Mouse (Mus musculus) liver (tissue): Measurements from ENCODE around the gene Slc11a1.
A peak's percentile ranks its signal among the peaks of the same experiment; 100 is the strongest.

Experiments
- DNase-seq: peaks from one replicate; pipeline ENCODE4 v3.0.0-alpha.2; 2020; ENCODE audit warnings: mixed read lengths

Gene Slc11a1

GRCm38 (mm10) chr1:74353453-74354229 is 21.4 kb upstream of the Slc11a1 start:
- no peak for DNase-seq

GRCm38 (mm10) chr1:74357531-74357930 is 17.5 kb upstream of the Slc11a1 start:
- no peak for DNase-seq

GRCm38 (mm10) chr1:74359952-74360517 is 15.0 kb upstream of the Slc11a1 start:
- no peak for DNase-seq

GRCm38 (mm10) chr1:74361812-74362211 is 13.2 kb upstream of the Slc11a1 start, which contains the start of gene Catip:
Catip (plus strand) TSS chr1:74362108.
- peak; percentile 56 for DNase-seq

- DNase-seq, result no peak
Measured at GRCm38 (mm10) chr1:74362325-74363229, 12.4 kb upstream of the Slc11a1 start.

GRCm38 (mm10) chr1:74363437-74363836 is 11.6 kb upstream of the Slc11a1 start:
- no peak for DNase-seq

GRCm38 (mm10) chr1:74364270-74364669 is 10.7 kb upstream of the Slc11a1 start:
- no peak for DNase-seq

GRCm38 (mm10) chr1:74367886-74368645 is 6.9 kb upstream of the Slc11a1 start:
- DNase-seq, result peak; percentile 76

GRCm38 (mm10) chr1:74370040-74370439 is 5.0 kb upstream of the Slc11a1 start:
- DNase-seq, result no peak

- DNase-seq, result no peak
Measured at GRCm38 (mm10) chr1:74373372-74373771, 1.6 kb upstream of the Slc11a1 start.

- DNase-seq, result no peak
Measured at GRCm38 (mm10) chr1:74375561-74375960, 566 bp downstream of the Slc11a1 start.

GRCm38 (mm10) chr1:74376396-74376795 is 1.4 kb downstream of the Slc11a1 start:
- no peak for DNase-seq

- DNase-seq, result peak; percentile 56
Measured at GRCm38 (mm10) chr1:74379058-74379504, 4.1 kb downstream of the Slc11a1 start.

- DNase-seq, result no peak
Measured at GRCm38 (mm10) chr1:74380484-74380883, 5.5 kb downstream of the Slc11a1 start.

GRCm38 (mm10) chr1:74381588-74382021 is 6.6 kb downstream of the Slc11a1 start:
- DNase-seq, result no peak

- peak; percentile 49 for DNase-seq
Measured at GRCm38 (mm10) chr1:74383385-74383784, 8.4 kb downstream of the Slc11a1 start.

GRCm38 (mm10) chr1:74384525-74384924 is 9.5 kb downstream of the Slc11a1 start:
- no peak for DNase-seq

- no peak for DNase-seq
Measured at GRCm38 (mm10) chr1:74385064-74385463, 10.1 kb downstream of the Slc11a1 start.

- DNase-seq, result no peak
Measured at GRCm38 (mm10) chr1:74385531-74385930, 10.5 kb downstream of the Slc11a1 start.

GRCm38 (mm10) chr1:74386363-74386713 is 11.3 kb downstream of the Slc11a1 start:
- no peak for DNase-seq

- DNase-seq, result peak; percentile 89
Measured at GRCm38 (mm10) chr1:74386714-74387385, 11.9 kb downstream of the Slc11a1 start.
